Mouse (Mus musculus) CD4-positive helper T cell, adult 2 months (primary cell): ENCODE measurements around the gene Lemd2.
A peak's percentile ranks its signal among the peaks of the same experiment; 100 is the strongest.
"Not testable (repeated sequence)": the region's sequence is repeated elsewhere in the genome, so short reads cannot be mapped to it uniquely, and the experiment has no call there.

Experiments
- DNase-seq: peaks from one replicate; pipeline ENCODE4 v3.0.0-alpha.2; 2012; ENCODE audit warnings: low read depth, missing footprints, low spot score

The Lemd2 gene

GRCm38 (mm10) chr17:27204075-27204909 is at the start of gene Lemd2:
Gene Lemd2, minus strand, starts transcription at chr17:27204469.
- peak; percentile 97 for DNase-seq

GRCm38 (mm10) chr17:27251150-27251549 is 46.9 kb upstream of the Lemd2 start:
- no peak for DNase-seq

- no peak for DNase-seq
These were observed 46.2 kb upstream of the Lemd2 start for GRCm38 (mm10) chr17:27250461-27250860.

- DNase-seq = no peak
These were observed 44.8 kb upstream of the Lemd2 start for GRCm38 (mm10) chr17:27249073-27249472.

- DNase-seq = no peak
These were observed 43.6 kb upstream of the Lemd2 start for GRCm38 (mm10) chr17:27247680-27248386.

- no peak for DNase-seq
These were observed 41.6 kb upstream of the Lemd2 start for GRCm38 (mm10) chr17:27245851-27246381.

- no peak for DNase-seq
These were observed 40.6 kb upstream of the Lemd2 start for GRCm38 (mm10) chr17:27244912-27245311.

GRCm38 (mm10) chr17:27242194-27243189 is 38.2 kb upstream of the Lemd2 start:
- peak; percentile 9 for DNase-seq

GRCm38 (mm10) chr17:27240556-27241457 is 36.5 kb upstream of the Lemd2 start:
- DNase-seq = no peak

- DNase-seq = no peak
These were observed 35.7 kb upstream of the Lemd2 start for GRCm38 (mm10) chr17:27239941-27240340.

GRCm38 (mm10) chr17:27238637-27239036 is 34.4 kb upstream of the Lemd2 start:
- no peak for DNase-seq

GRCm38 (mm10) chr17:27237731-27238130 is 33.5 kb upstream of the Lemd2 start:
- DNase-seq = no peak

- DNase-seq = no peak
These were observed 29.0 kb upstream of the Lemd2 start for GRCm38 (mm10) chr17:27233298-27233697.

GRCm38 (mm10) chr17:27232176-27232575 is 27.9 kb upstream of the Lemd2 start:
- DNase-seq = no peak

- DNase-seq = not testable (repeated sequence)
These were observed 27.3 kb upstream of the Lemd2 start for GRCm38 (mm10) chr17:27231586-27231985.

GRCm38 (mm10) chr17:27231146-27231503 is 26.9 kb upstream of the Lemd2 start:
- DNase-seq = no peak

GRCm38 (mm10) chr17:27230455-27231145 is 26.3 kb upstream of the Lemd2 start:
- DNase-seq = no peak

- DNase-seq = no peak
These were observed 25.6 kb upstream of the Lemd2 start for GRCm38 (mm10) chr17:27229710-27230454.
